Mouse (Mus musculus) small intestine, adult 2 months (tissue): ENCODE measurements at regions not wholly inside any gene's neighbourhood (a gene's known extent, or its start where the extent isn't known, plus 50 kb on each side); places are given as distances from the start of the nearest gene placed in this dataset.

Experiments used
- CTCF ChIP-seq: fragments of 200-500 bp; IDR thresholded peaks from 2 replicates; pipeline ENCODE4 v1.5.1; 2012; ENCODE audit warnings: low read depth, mild to moderate bottlenecking, control low read depth, inconsistent platforms, low read length, moderate library complexity, mixed read lengths; ENCODE audit not compliant: insufficient replicate concordance, insufficient read length; ENCODE audit errors: extremely low read depth
- POLR2A ChIP-seq: fragments of 200-500 bp; IDR thresholded peaks from 2 replicates; pipeline ENCODE4 v1.6.1; 2012; ENCODE audit warnings: low read depth, mild to moderate bottlenecking, control low read depth, inconsistent platforms, low read length, moderate library complexity

DNA sequence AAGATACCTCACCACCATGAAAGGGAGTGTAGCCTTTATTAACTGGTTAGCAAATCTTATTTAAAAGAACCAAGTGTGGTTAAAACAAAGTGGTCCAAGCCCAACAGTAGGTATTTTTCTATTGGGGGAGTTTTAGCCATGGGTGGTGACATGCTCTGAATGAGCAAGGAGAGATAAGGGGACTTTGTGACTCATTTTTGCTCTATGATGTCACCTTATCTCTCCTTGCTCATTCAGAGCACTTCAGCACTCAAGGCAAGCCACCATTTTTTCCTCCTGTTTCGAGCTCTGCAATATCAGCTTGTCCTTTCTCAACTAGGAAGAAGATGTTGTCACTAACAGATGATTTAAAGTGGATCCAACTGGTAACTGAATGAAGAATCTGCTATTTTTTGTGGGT, 78.9 kb upstream of the Cxadr start:
- no peak for TF ChIP-seq CTCF
- no peak for TF ChIP-seq POLR2A
